In the genomic region with DNA sequence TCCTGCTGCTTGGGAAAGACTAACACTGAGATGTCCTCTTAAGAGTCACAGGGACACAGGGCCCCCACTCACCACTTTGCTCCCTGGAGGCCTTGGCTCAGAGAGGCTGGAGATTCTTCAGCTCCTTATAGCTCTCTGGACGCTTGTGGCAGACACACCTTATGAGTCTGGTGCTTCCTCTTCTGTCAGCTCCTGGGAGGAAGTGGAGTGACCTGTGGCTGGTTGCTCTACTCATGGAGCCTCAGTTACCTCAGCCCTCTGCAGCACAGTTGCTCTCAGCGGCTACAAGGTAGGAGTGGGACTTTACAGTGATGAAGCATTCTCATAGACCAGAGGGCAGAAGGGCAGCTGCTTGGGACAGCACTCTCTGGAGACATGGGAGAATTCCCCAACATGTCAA, we compare ENCODE assay signal across 14 mouse cellular contexts. TPM values are rescaled to one million over a fixed set of nuclear protein-coding genes. Genes with fewer than 3 reads are reported as not detected.
"Had no signal": no experiment of that assay in that cellular context is flagged by ENCODE, and none has a peak within 500 bp of the region (broad histone marks: within the 10 kb centered on the region; RNA-seq: fewer than 3 reads in every experiment).

A gene (minus strand): TSS at position 152 of the 400 bp plus-strand sequence.

- H3K9me3 ChIP-seq: kidney, embryonic 15.5 days; limb, embryonic 15.5 days; midbrain, embryonic 13.5 days had no signal

- H3K4me3 ChIP-seq: kidney, embryonic 15.5 days; limb, embryonic 15.5 days; midbrain, embryonic 13.5 days had no signal

- H3K27ac ChIP-seq: kidney, embryonic 15.5 days; limb, embryonic 15.5 days; midbrain, embryonic 13.5 days; stomach, postnatal 0 days had no signal

- ATAC-seq: midbrain, embryonic 13.5 days had no signal

- H3K4me2 ChIP-seq: kidney, embryonic 15.5 days; limb, embryonic 15.5 days; midbrain, embryonic 13.5 days had no signal

- DNase-seq: kidney, adult 2 months; kidney, postnatal 25 days; lung, adult 18-20 months; right cerebral cortex, adult 18-20 months; right cerebral cortex, postnatal 25 days; thymus, postnatal 14 days had no signal

- H3K27me3 ChIP-seq: kidney, embryonic 15.5 days; limb, embryonic 15.5 days; midbrain, embryonic 13.5 days had no signal

- H3K9ac ChIP-seq: kidney, embryonic 15.5 days; limb, embryonic 15.5 days; midbrain, embryonic 13.5 days had no signal

- H3K36me3 ChIP-seq: kidney, embryonic 15.5 days; limb, embryonic 15.5 days; midbrain, embryonic 13.5 days had no signal

RNA-seq across cellular contexts. Expression of the gene that starts here (rescaled TPM):
- total RNA-seq: layer of hippocampus, postnatal 25 days; left cerebral cortex, adult 8-10 months; left cerebral cortex, postnatal 25 days; midbrain, postnatal 0 days had no signal
- polyA plus RNA-seq: kidney, adult 2 months; midbrain, embryonic 13.5 days; midbrain, postnatal 0 days had no signal
